Mouse (Mus musculus) myocyte (in vitro differentiated cells): Measurements from ENCODE around the gene Hoxa13.

ENCODE experiments used
- CEBPB ChIP-seq: IDR thresholded peaks from 2 replicates; pipeline ENCODE4 v1.6.1; 2011; ENCODE audit warnings: mild to moderate bottlenecking, moderate library complexity; ENCODE audit not compliant: poor library complexity, insufficient read depth, severe bottlenecking
- MAX ChIP-seq: IDR thresholded peaks from one replicate; pipeline ENCODE4 v1.6.1; 2011; ENCODE audit warnings: low read depth, mild to moderate bottlenecking, control low read depth
- MYOD1 ChIP-seq, 3 experiments: IDR thresholded peaks; one replicate each; pipeline ENCODE4 v1.6.1; 2011; ENCODE audit warnings: control low read depth in 2 of 3, low read depth in 2 of 3, mild to moderate bottlenecking in 2 of 3, moderate library complexity in 1 of 3; ENCODE audit not compliant: insufficient read length in 2 of 3, control insufficient read depth in 1 of 3
- MYOG ChIP-seq, 3 experiments: IDR thresholded peaks; one replicate each; pipeline ENCODE4 v1.6.1; 2011; ENCODE audit warnings: control low read depth in 2 of 3, low read depth in 2 of 3, mild to moderate bottlenecking in 2 of 3; ENCODE audit not compliant: insufficient read length in 2 of 3, control insufficient read depth in 1 of 3, insufficient read depth in 1 of 3
- POLR2A ChIP-seq: IDR thresholded peaks from one replicate; pipeline ENCODE4 v1.6.1; 2011; ENCODE audit warnings: low read depth, mild to moderate bottlenecking, control low read depth, moderate library complexity; ENCODE audit not compliant: insufficient read length
- POLR2AphosphoS2 ChIP-seq: IDR thresholded peaks from one replicate; pipeline ENCODE4 v1.6.1; 2011; ENCODE audit warnings: low read depth, control low read depth; ENCODE audit not compliant: insufficient read length
- SRF ChIP-seq: IDR thresholded peaks from one replicate; pipeline ENCODE4 v1.6.1; 2011; ENCODE audit warnings: low read depth; ENCODE audit not compliant: control insufficient read depth, insufficient read length
- USF1 ChIP-seq: IDR thresholded peaks from one replicate; pipeline ENCODE4 v1.6.1; 2011; ENCODE audit warnings: low read depth, mild to moderate bottlenecking, control low read depth, moderate library complexity

DNA sequence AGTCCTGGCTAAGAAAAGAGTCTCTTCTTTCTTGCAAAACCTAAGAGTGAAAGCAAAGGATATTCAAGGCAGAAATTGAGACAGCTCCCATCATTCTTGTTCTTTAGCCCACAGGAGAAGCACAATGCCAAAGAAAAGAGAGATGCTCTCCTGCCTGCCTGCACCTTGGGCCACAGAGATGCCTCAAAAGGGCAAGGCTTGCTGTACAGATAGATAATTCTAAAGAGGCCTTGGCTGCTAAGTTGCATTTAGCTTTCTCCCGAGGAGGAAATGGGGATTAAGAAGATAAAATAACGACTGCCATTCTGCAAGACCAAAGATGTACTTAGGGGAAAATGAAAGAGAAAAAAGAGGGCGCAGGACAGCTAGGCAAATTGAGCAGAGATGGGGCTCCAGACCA lies 13.8 kb downstream of the Hoxa13 start:
- TF ChIP-seq POLR2A = no peak
- no peak for TF ChIP-seq MAX
- no peak for TF ChIP-seq MYOD1 (IDR thresholded peaks at IDR 0.05; ENCODE audit: control insufficient read depth in 1 of 3, insufficient read length in 2 of 3, low read depth in 2 of 3)
- no peak for TF ChIP-seq POLR2AphosphoS2
- TF ChIP-seq CEBPB = no peak
- TF ChIP-seq MYOG (IDR thresholded peaks at IDR 0.05; ENCODE audit: control insufficient read depth in 1 of 3, insufficient read depth in 1 of 3, insufficient read length in 2 of 3, low read depth in 2 of 3) = no peak
- no peak for TF ChIP-seq USF1
- no peak for TF ChIP-seq SRF
